Mouse (Mus musculus): Measurements from ENCODE around the gene Dip2c.

GRCm38 (mm10) chr13:9695403-9695802 lies 419.1 kb downstream of the Dip2c start:
- no peak for TF ChIP-seq POLR2A (IDR thresholded peaks at IDR 0.05; ENCODE audit: insufficient read depth, low read length)
- TF ChIP-seq CTCF (IDR thresholded peaks at IDR 0.05; ENCODE audit: low read depth, low read length), result no peak
- no peak for TF ChIP-seq EP300 (IDR thresholded peaks at IDR 0.05; ENCODE audit: insufficient read depth, low read depth, low read length)
